Mouse (Mus musculus) megakaryocyte, embryonic 14.5 days (primary cell): Measurements from ENCODE around the gene 2810004N23Rik.

Experiments used
- FLI1 ChIP-seq: IDR thresholded peaks from 2 replicates; pipeline ENCODE4 v1.6.1; 2012; ENCODE audit warnings: low read length, inconsistent platforms, mixed read lengths
- GATA1 ChIP-seq: IDR thresholded peaks from 3 replicates; pipeline ENCODE4 v1.6.1; 2012; ENCODE audit warnings: mixed read lengths, low read length, inconsistent platforms, borderline replicate concordance

DNA sequence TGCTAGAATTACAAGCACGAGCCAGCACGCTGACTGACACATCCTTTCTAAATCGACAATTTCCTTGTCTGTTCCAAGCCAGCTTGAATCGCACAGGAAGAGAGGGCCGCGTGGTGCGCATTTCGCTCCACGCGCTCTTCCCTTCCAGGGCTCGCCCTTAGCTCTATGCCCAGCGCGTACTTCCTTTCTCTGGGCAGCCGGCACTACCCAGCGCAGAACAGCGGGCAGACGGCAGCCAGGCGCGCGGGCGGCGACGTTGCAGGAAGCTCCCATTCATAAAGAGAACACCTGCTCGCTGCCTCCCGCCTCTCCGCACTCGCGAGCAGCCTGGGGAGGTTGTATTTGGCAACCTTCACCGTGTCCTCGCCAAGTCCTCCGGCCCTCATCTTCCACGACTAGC, 70.7 kb downstream of the 2810004N23Rik start:
- TF ChIP-seq GATA1: no peak
- TF ChIP-seq FLI1: no peak
